Comparison of ENCODE assay signal across 18 mouse cellular contexts in the genomic region with DNA sequence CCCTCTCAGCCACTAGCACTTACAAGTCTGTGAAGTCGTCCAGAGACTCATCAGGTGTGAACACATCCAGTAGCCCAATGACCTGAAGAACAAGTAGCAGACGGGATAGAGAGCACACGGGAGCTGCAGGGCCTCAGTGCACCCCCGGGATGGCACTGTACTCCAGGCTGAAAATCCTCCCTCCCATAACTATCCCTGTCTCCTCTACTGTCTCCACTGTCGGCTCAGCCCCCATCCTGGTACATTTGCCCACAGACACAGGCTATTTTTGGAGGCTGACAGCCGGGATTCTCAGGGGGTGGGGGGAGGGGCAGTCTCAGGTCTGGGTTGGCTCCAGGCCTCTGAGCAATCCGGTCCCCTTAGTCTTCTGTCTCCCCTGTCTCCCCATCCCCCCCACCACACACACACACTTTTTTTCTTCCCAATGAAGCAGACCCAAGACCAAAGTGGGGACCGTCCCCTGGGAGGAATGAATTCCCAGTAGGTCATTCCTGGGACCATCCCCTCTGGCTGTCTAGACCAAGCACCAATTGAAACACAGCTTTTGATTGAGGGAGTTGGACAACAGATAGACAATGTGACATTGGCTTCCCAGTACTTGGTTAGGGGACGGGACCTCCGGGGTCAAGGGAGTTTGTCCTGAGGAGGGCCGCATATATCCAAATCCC. TPM values are rescaled to one million over a fixed set of nuclear protein-coding genes. Genes with fewer than 3 reads are reported as not detected.
DNase-seq lines count a peak whose midpoint lies in the region; ATAC-seq lines count a peak whose summit lies in the region.
"Had no signal": no experiment of that assay in that cellular context is flagged by ENCODE, and none has a peak within 500 bp of the region (broad histone marks: within the 10 kb centered on the region; RNA-seq: fewer than 3 reads in every experiment).

No protein-coding gene starts in this region.

- DNase-seq in cerebellum, adult 9-11 months: peak; percentile 65
- no peak for DNase-seq in heart, embryonic 10.5 days (ENCODE audit: low spot score)
- no peak for DNase-seq in heart, adult 18-20 months
- DNase-seq in midbrain, embryonic 11.5 days (ENCODE audit: low spot score, missing footprints): peak; percentile 73
- peak; percentile 67 for DNase-seq in skeletal muscle tissue, adult 2 months (ENCODE audit: low read depth, low spot score)
- no peak for DNase-seq in lung, postnatal 10 days
- DNase-seq: kidney, adult 11 months; thymus, postnatal 25 days had no signal

- H3K4me3 ChIP-seq in heart, embryonic 10.5 days: peak overlapping the region; percentile 39
- H3K4me3 ChIP-seq in midbrain, embryonic 11.5 days (ENCODE audit: low read depth, low read length): no peak overlapping the region
- no peak overlapping the region for H3K4me3 ChIP-seq in midbrain, embryonic 13.5 days (replicated peaks)
- H3K4me3 ChIP-seq: forebrain, embryonic 13.5 days; layer of hippocampus, adult 2 months; lung, embryonic 15.5 days had no signal

- peak overlapping the region; percentile 69 for H3K27ac ChIP-seq in heart, embryonic 10.5 days
- no peak overlapping the region for H3K27ac ChIP-seq in midbrain, embryonic 11.5 days (ENCODE audit: low read depth, low read length)
- H3K27ac ChIP-seq in midbrain, embryonic 13.5 days: no peak overlapping the region
- H3K27ac ChIP-seq: forebrain, embryonic 13.5 days; kidney, postnatal 0 days; layer of hippocampus, adult 2 months; liver, embryonic 14.5 days; lung, embryonic 15.5 days; midbrain, embryonic 12.5 days had no signal

- ATAC-seq in cerebellum, adult (ENCODE audit: insufficient number of reproducible peaks, low FRiP score, low TSS enrichment): no peak
- no peak for ATAC-seq in midbrain, embryonic 11.5 days (ENCODE audit: low FRiP score)
- ATAC-seq in midbrain, embryonic 13.5 days: no peak
- ATAC-seq: forebrain, embryonic 13.5 days had no signal

- peaks cover 37% of the 10 kb centered on the region for H3K27me3 ChIP-seq in heart, embryonic 10.5 days (ENCODE audit: insufficient read depth, poor library complexity, severe bottlenecking)
- H3K27me3 ChIP-seq in midbrain, embryonic 11.5 days (ENCODE audit: control insufficient read depth, insufficient read depth, low read length): no peaks in the 10 kb centered on the region; the same call in 1 of the 2 replicates
- peaks cover 14% of the 10 kb centered on the region for H3K27me3 ChIP-seq in midbrain, embryonic 13.5 days

- H3K4me2 ChIP-seq in midbrain, embryonic 11.5 days: no peak overlapping the region
- no peak overlapping the region for H3K4me2 ChIP-seq in midbrain, embryonic 13.5 days (replicated peaks)
- H3K4me2 ChIP-seq: forebrain, embryonic 13.5 days; lung, embryonic 15.5 days; midbrain, embryonic 12.5 days had no signal

- no peaks in the 10 kb centered on the region for H3K9me3 ChIP-seq in heart, embryonic 10.5 days
- H3K9me3 ChIP-seq in midbrain, embryonic 11.5 days (ENCODE audit: control insufficient read depth, low read length): no peaks in the 10 kb centered on the region
- H3K9me3 ChIP-seq in midbrain, embryonic 13.5 days: no peaks in the 10 kb centered on the region
- H3K9me3 ChIP-seq: forebrain, embryonic 13.5 days; lung, embryonic 15.5 days; midbrain, embryonic 12.5 days had no signal

- H3K4me1 ChIP-seq in heart, embryonic 10.5 days: peaks cover 46% of the 10 kb centered on the region
- H3K4me1 ChIP-seq in midbrain, embryonic 11.5 days (ENCODE audit: control insufficient read depth, insufficient read depth, low read length): peaks cover 19% of the 10 kb centered on the region
- peaks cover 26% of the 10 kb centered on the region for H3K4me1 ChIP-seq in midbrain, embryonic 13.5 days (replicated peaks)

- WGBS in heart, embryonic 10.5 days: 51% methylated on average over 11 of the region's 11 CpGs
- 82% methylated on average over 11 of the region's 11 CpGs for WGBS in midbrain, embryonic 11.5 days
- WGBS in midbrain, embryonic 13.5 days: 78% methylated on average over 11 of the region's 11 CpGs

- peaks cover 21% of the 10 kb centered on the region for H3K36me3 ChIP-seq in heart, embryonic 10.5 days
- H3K36me3 ChIP-seq in midbrain, embryonic 11.5 days (ENCODE audit: control insufficient read depth, insufficient read depth, low read length): no peaks in the 10 kb centered on the region
- peaks cover 3% of the 10 kb centered on the region for H3K36me3 ChIP-seq in midbrain, embryonic 13.5 days
- H3K36me3 ChIP-seq: lung, embryonic 15.5 days had no signal

- no peak overlapping the region for H3K9ac ChIP-seq in midbrain, embryonic 11.5 days (ENCODE audit: low read length)
- H3K9ac ChIP-seq in midbrain, embryonic 13.5 days (replicated peaks): no peak overlapping the region
- H3K9ac ChIP-seq: forebrain, embryonic 13.5 days; liver, embryonic 14.5 days; lung, embryonic 15.5 days; midbrain, embryonic 12.5 days had no signal

RNA-seq across cellular contexts. Expression of a gene that starts 3.0 kb away (rescaled TPM):
- polyA plus RNA-seq in heart, embryonic 10.5 days (2016; fragmentation: Nextera tagmentation; extraction: Ambion mirVana): 25.4 and 26.4 TPM in 2 replicates
- 10 to 100 TPM; 24.4 to 24.8 TPM for total RNA-seq in heart, adult 18-20 months (2021)
- 21.3 and 27.0 TPM in 2 replicates for polyA plus RNA-seq in midbrain, embryonic 11.5 days (2014; fragmentation: Nextera tagmentation; extraction: Ambion mirVana)
- polyA plus RNA-seq in midbrain, embryonic 13.5 days (2015; fragmentation: Nextera tagmentation; extraction: Ambion mirVana): 8.2 TPM in 2 replicates
- total RNA-seq: MEL had no signal

RNA-seq across cellular contexts. Expression of a gene that starts 9.0 kb away (rescaled TPM):
- 18.5 and 19.0 TPM in 2 replicates for polyA plus RNA-seq in heart, embryonic 10.5 days (2016; fragmentation: Nextera tagmentation; extraction: Ambion mirVana)
- 1 to 10 TPM; 6.3 to 7.4 TPM for total RNA-seq in heart, adult 18-20 months (2021)
- polyA plus RNA-seq in midbrain, embryonic 11.5 days (2014; fragmentation: Nextera tagmentation; extraction: Ambion mirVana): 11.6 and 13.6 TPM in 2 replicates
- polyA plus RNA-seq in midbrain, embryonic 13.5 days (2015; fragmentation: Nextera tagmentation; extraction: Ambion mirVana): 25.0 and 26.0 TPM in 2 replicates

RNA-seq across cellular contexts. Expression of a gene that starts 11.9 kb away (rescaled TPM):
- polyA plus RNA-seq in heart, embryonic 10.5 days (2016; fragmentation: Nextera tagmentation; extraction: Ambion mirVana): 4.2 and 4.8 TPM in 2 replicates
- total RNA-seq in heart, adult 18-20 months (2021): 1 to 10 TPM; 2.7 to 3.0 TPM
- polyA plus RNA-seq in midbrain, embryonic 11.5 days (2014; fragmentation: Nextera tagmentation; extraction: Ambion mirVana): 34.9 and 40.6 TPM in 2 replicates
- 39.8 and 44.2 TPM in 2 replicates for polyA plus RNA-seq in midbrain, embryonic 13.5 days (2015; fragmentation: Nextera tagmentation; extraction: Ambion mirVana)
- total RNA-seq: granulocyte monocyte progenitor cell, adult 5-6 weeks had no signal

RNA-seq across cellular contexts. Expression of a gene that starts 14.6 kb away (rescaled TPM):
- 15.4 and 17.1 TPM in 2 replicates for polyA plus RNA-seq in heart, embryonic 10.5 days (2016; fragmentation: Nextera tagmentation; extraction: Ambion mirVana)
- total RNA-seq in heart, adult 18-20 months (2021): 1 to 10 TPM; 7.4 to 8.5 TPM
- 14.9 and 16.8 TPM in 2 replicates for polyA plus RNA-seq in midbrain, embryonic 11.5 days (2014; fragmentation: Nextera tagmentation; extraction: Ambion mirVana)
- polyA plus RNA-seq in midbrain, embryonic 13.5 days (2015; fragmentation: Nextera tagmentation; extraction: Ambion mirVana): 17.4 and 19.9 TPM in 2 replicates

RNA-seq across cellular contexts. Expression of a gene that starts 43.1 kb away (rescaled TPM):
- 106 and 117 TPM in 2 replicates for polyA plus RNA-seq in heart, embryonic 10.5 days (2016; fragmentation: Nextera tagmentation; extraction: Ambion mirVana)
- 10 to 100 TPM; 76.7 to 83.5 TPM for total RNA-seq in heart, adult 18-20 months (2021)
- 97.5 and 115 TPM in 2 replicates for polyA plus RNA-seq in midbrain, embryonic 11.5 days (2014; fragmentation: Nextera tagmentation; extraction: Ambion mirVana)
- polyA plus RNA-seq in midbrain, embryonic 13.5 days (2015; fragmentation: Nextera tagmentation; extraction: Ambion mirVana): 102 and 115 TPM in 2 replicates

Comparison
In these comparisons a context has a peak if more than half of its experiments do, and no peak if none do; other contexts are left out.
1. DNase-seq: peak in cerebellum, adult 9-11 months (single experiment), midbrain, embryonic 11.5 days (single experiment) and skeletal muscle tissue, adult 2 months (single experiment); none in heart, embryonic 10.5 days (single experiment), heart, adult 18-20 months (0 of 2) and lung, postnatal 10 days (single experiment).